Mouse (Mus musculus) E14TG2a.4 (cell line): Measurements from ENCODE around the gene Gne.

ENCODE experiments used
- CTCF ChIP-seq: conservative IDR thresholded peaks from 2 replicates; pipeline ENCODE4 v1.5.1; 2014; ENCODE audit warnings: low read length
- NANOG ChIP-seq: IDR thresholded peaks from 2 replicates; pipeline ENCODE4 v1.6.1; 2014; ENCODE audit warnings: borderline replicate concordance, low read length, mixed read lengths
- POU5F1 ChIP-seq: IDR thresholded peaks from 2 replicates; pipeline ENCODE4 v1.6.1; 2014; ENCODE audit warnings: low read length, borderline replicate concordance

GRCm38 (mm10) chr4:44003622-44004021 lies 80.4 kb downstream of the Gne start:
- TF ChIP-seq CTCF, result no peak
- no peak for TF ChIP-seq POU5F1
- TF ChIP-seq NANOG, result no peak
